8 mouse cellular contexts compared by ENCODE assay signal in genomic region chr17:66479311-66479710, GRCm38 (mm10). TPM values are rescaled to one million over a fixed set of nuclear protein-coding genes. Genes with fewer than 3 reads are reported as not detected.
DNase-seq lines count a peak whose midpoint lies in the region; ATAC-seq and TF ChIP-seq lines count a peak whose summit lies in the region.

No protein-coding gene starts in this region.

- peak overlapping the region; percentile 35 for H3K4me2 ChIP-seq in neural tube, embryonic 11.5 days (ENCODE audit: low read depth)

- peak; percentile 70 for ATAC-seq in neural tube, embryonic 11.5 days (ENCODE audit: insufficient read depth, low FRiP score, low TSS enrichment)
- ATAC-seq in inflammation-experienced regulatory T-cells, adult 6 months: no peak

- no peaks in the 10 kb centered on the region for H3K9me3 ChIP-seq in neural tube, embryonic 11.5 days (ENCODE audit: control insufficient read depth, low read length)

- DNase-seq in adrenal gland, adult 2 months: peak; percentile 17
- no peak for DNase-seq in adrenal gland, adult 18-20 months (ENCODE audit: low spot score in 2 of 2)
- peak; percentile 43 to 46 for DNase-seq in frontal cortex, postnatal 14 days (ENCODE audit: low spot score in 2 of 2)
- DNase-seq in left cerebral cortex, postnatal 14 days (ENCODE audit: low spot score in 2 of 2): peak; percentile 66 to 75
- DNase-seq in neural tube, embryonic 11.5 days (ENCODE audit: low spot score): peak; percentile 77
- DNase-seq in spleen, postnatal 36 days (ENCODE audit: low spot score in 2 of 2): no peak

- H3K27me3 ChIP-seq in neural tube, embryonic 11.5 days (ENCODE audit: control insufficient read depth, insufficient read depth, low read length): no peaks in the 10 kb centered on the region

- peak overlapping the region; percentile 47 for H3K9ac ChIP-seq in neural tube, embryonic 11.5 days (ENCODE audit: low read length)

- 6% methylated on average over 13 of the region's 13 CpGs for WGBS in neural tube, embryonic 11.5 days

- H3K27ac ChIP-seq in bone marrow macrophage, adult 2 months (ENCODE audit: insufficient read depth, low read depth, low read length): no peak overlapping the region
- peak overlapping the region; percentile 91 for H3K27ac ChIP-seq in neural tube, embryonic 11.5 days (ENCODE audit: low read depth, low read length)

- H3K4me3 ChIP-seq in bone marrow macrophage, adult 2 months (ENCODE audit: insufficient read depth, low read length): peak overlapping the region; percentile 13
- no peak overlapping the region for H3K4me3 ChIP-seq in neural tube, embryonic 11.5 days (ENCODE audit: low read depth, low read length)

- no peak for TF ChIP-seq CTCF in bone marrow macrophage, adult 2 months (IDR thresholded peaks at IDR 0.05; ENCODE audit: low read depth, low read length)

- no peaks in the 10 kb centered on the region for H3K4me1 ChIP-seq in bone marrow macrophage, adult 2 months (ENCODE audit: control insufficient read depth, insufficient read depth, low read length)
- peaks cover 16% of the 10 kb centered on the region for H3K4me1 ChIP-seq in neural tube, embryonic 11.5 days (ENCODE audit: control insufficient read depth, insufficient read depth, low read length)

- intact Hi-C loops in left cerebral cortex, postnatal 14 days (cut with DNase I): no loop called here

- no peaks in the 10 kb centered on the region for H3K36me3 ChIP-seq in neural tube, embryonic 11.5 days (ENCODE audit: control insufficient read depth, insufficient read depth, low read length)

- TF ChIP-seq POLR2A in bone marrow macrophage, adult 2 months (IDR thresholded peaks at IDR 0.05; ENCODE audit: borderline replicate concordance, low read depth, low read length): no peak

RNA-seq across cellular contexts. Expression of gene Mtcl1, which starts 29.8 kb away (rescaled TPM):
- total RNA-seq in adrenal gland, adult 2 months (2021): 10 to 100 TPM in 1 of 2 experiments, 1 to 10 TPM in 1; 6.5 to 10.4 TPM
- polyA plus RNA-seq in adrenal gland, adult 2 months (2012; rRNA removed): 3.5 and 5.0 TPM in 2 replicates
- 1 to 10 TPM; 5.1 to 6.1 TPM for total RNA-seq in adrenal gland, adult 18-20 months (2021)
- not detected in 2 replicates for polyA plus RNA-seq in bone marrow macrophage, adult 2 months (2012; ENCODE audit: insufficient read depth, insufficient read length, missing spikeins)
- 10 to 100 TPM; 62.7 to 87.2 TPM for total RNA-seq in left cerebral cortex, postnatal 14 days (2021)
- polyA plus RNA-seq in neural tube, embryonic 11.5 days (2014; fragmentation: Nextera tagmentation; extraction: Ambion mirVana): 26.8 and 29.6 TPM in 2 replicates
- polyA plus RNA-seq in inflammation-experienced regulatory T-cells, adult 6 months (2017; shearing (Covaris generic)): under 1 TPM in 1 of 3 experiments, not detected in 2; 0.39 TPM

RNA-seq across cellular contexts. Expression of gene Rab12, which starts 40.2 kb away (rescaled TPM):
- 10 to 100 TPM; 89.6 to 95.0 TPM for total RNA-seq in adrenal gland, adult 2 months (2021)
- 40.4 and 42.8 TPM in 2 replicates for polyA plus RNA-seq in adrenal gland, adult 2 months (2012; rRNA removed)
- 10 to 100 TPM; 74.9 to 83.1 TPM for total RNA-seq in adrenal gland, adult 18-20 months (2021)
- polyA plus RNA-seq in bone marrow macrophage, adult 2 months (2012; ENCODE audit: insufficient read depth, insufficient read length, missing spikeins): 76.6 and 82.5 TPM in 2 replicates
- 100 to 1,000 TPM; 135 to 144 TPM for total RNA-seq in left cerebral cortex, postnatal 14 days (2021)
- 42.2 and 43.4 TPM in 2 replicates for polyA plus RNA-seq in neural tube, embryonic 11.5 days (2014; fragmentation: Nextera tagmentation; extraction: Ambion mirVana)
- polyA plus RNA-seq in inflammation-experienced regulatory T-cells, adult 6 months (2017; shearing (Covaris generic)): 10 to 100 TPM in 2 of 3 experiments, 1 to 10 TPM in 1; 9.0 to 19.3 (median 19.0) TPM

Comparison
In these comparisons a context has a peak if more than half of its experiments do, and no peak if none do; other contexts are left out.
1. DNase-seq: peak in adrenal gland, adult 2 months (single experiment), frontal cortex, postnatal 14 days (2 of 2), left cerebral cortex, postnatal 14 days (2 of 2) and neural tube, embryonic 11.5 days (single experiment); none in adrenal gland, adult 18-20 months (0 of 2) and spleen, postnatal 36 days (0 of 2).